Mouse (Mus musculus) ovary, postnatal 14 days (tissue): ENCODE results near the gene Gjb3.

Source experiments
- DNase-seq: peaks from one replicate; pipeline ENCODE4 v3.0.0; 2022; ENCODE audit warnings: low spot score

Gjb3 gene

GRCm38 (mm10) chr4:127279241-127279640 is 51.4 kb downstream of the Gjb3 start:
- DNase-seq, result no peak

DNA sequence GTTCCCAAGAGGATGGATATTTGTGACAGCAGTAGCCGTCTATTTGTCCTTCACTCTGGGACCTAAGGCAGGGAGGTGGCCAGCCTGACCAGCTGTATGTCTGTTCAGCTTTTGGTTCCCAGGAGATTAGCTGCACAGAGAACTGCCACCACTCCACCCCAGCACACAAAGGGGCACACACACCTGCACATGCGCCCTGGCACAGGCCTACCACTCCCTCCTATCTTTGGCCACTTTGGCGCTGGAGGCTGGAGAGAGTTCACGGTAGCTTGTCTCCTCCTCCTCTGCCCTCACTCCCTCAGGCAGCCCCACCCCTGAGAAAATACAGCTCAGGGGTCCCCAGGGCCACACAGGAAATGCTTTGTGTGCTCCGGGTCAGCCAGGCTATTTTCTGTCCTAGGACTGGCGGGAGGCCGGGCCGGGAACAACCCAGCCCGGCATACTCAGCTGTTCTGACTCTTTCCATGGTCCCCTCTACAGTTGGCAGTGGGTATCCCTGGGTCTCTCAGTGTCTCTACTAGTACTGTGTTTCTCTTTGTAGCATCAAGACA is 52.1 kb downstream of the Gjb3 start:
- no peak for DNase-seq
